Mouse (Mus musculus) thymus, postnatal 0 days (tissue): Measurements from ENCODE around the gene F10. TPM values are rescaled to one million over a fixed set of nuclear protein-coding genes. Genes with fewer than 3 reads are reported as not detected.
A peak's percentile ranks its signal among the peaks of the same experiment; 100 is the strongest.
"Not testable (repeated sequence)": the region's sequence is repeated elsewhere in the genome, so short reads cannot be mapped to it uniquely, and the experiment has no call there.

Experiments used
- DNase-seq: peaks from one replicate; pipeline ENCODE4 v3.0.0-alpha.2; 2015; ENCODE audit warnings: low spot score
- polyA plus RNA-seq: library from polyadenylated mRNA; unstranded; fragments of >200 nt; fragmentation: Nextera tagmentation; extraction: Ambion mirVana; gene quantifications from 2 replicates; pipeline ENCODE4 v1.2.1, GENCODE M21; 2015

Gene F10
- polyA plus RNA-seq, 1 experiment from 2014 or later: 0.69 TPM

- no peak for DNase-seq
Measured at GRCm38 (mm10) chr8:13060441-13061150, 23.5 kb downstream of the F10 start, which contains the start of gene Proz. Gene Proz, plus strand, starts transcription at chr8:13060914.

- no peak for DNase-seq
Measured at GRCm38 (mm10) chr8:13063112-13063511, 26.0 kb downstream of the F10 start.

GRCm38 (mm10) chr8:13073255-13073654 lies 36.1 kb downstream of the F10 start:
- no peak for DNase-seq

GRCm38 (mm10) chr8:13075044-13075443 lies 37.9 kb downstream of the F10 start:
- no peak for DNase-seq

- DNase-seq: not testable (repeated sequence)
Measured at GRCm38 (mm10) chr8:13075579-13075978, 38.5 kb downstream of the F10 start.

- DNase-seq: no peak
Measured at GRCm38 (mm10) chr8:13077542-13077941, 40.4 kb downstream of the F10 start.

- DNase-seq: peak; percentile 90
Measured at GRCm38 (mm10) chr8:13104691-13105086, 67.6 kb downstream of the F10 start.

- DNase-seq: peak; percentile 99
Measured at GRCm38 (mm10) chr8:13105087-13105881, 68.2 kb downstream of the F10 start, which contains the start of the genes Pcid2 and Cul4a. Gene Pcid2, minus strand, starts transcription at chr8:13105459. Gene Cul4a, plus strand, starts transcription at chr8:13105621.

GRCm38 (mm10) chr8:13105908-13106551 lies 68.9 kb downstream of the F10 start:
- DNase-seq: peak; percentile 32

Other genes starting within 250 kb of the F10 start
- gene Mcf2l, start 163.5 kb upstream of the F10 start, polyA plus RNA-seq: 4.8 and 5.3 TPM in 2 replicates
- gene F7, start 11.3 kb upstream of the F10 start, polyA plus RNA-seq: 0.22 TPM in 1 of 2 replicates, not detected in the other
- gene Proz, start 23.6 kb downstream of the F10 start, polyA plus RNA-seq: 0.71 and 0.95 TPM in 2 replicates
- 35.8 and 36.7 TPM in 2 replicates for gene Pcid2, start 68.2 kb downstream of the F10 start, polyA plus RNA-seq
- gene Cul4a, start 68.3 kb downstream of the F10 start, polyA plus RNA-seq: 42.3 and 42.5 TPM in 2 replicates
- gene Lamp1, start 121.9 kb downstream of the F10 start, polyA plus RNA-seq: 211 and 215 TPM in 2 replicates
- 1.1 and 1.5 TPM in 2 replicates for gene Grtp1, start 163.3 kb downstream of the F10 start, polyA plus RNA-seq
- 0.31 TPM in 1 of 2 replicates, not detected in the other for gene Adprhl1, start 216.9 kb downstream of the F10 start, polyA plus RNA-seq